Mouse (Mus musculus) gastrocnemius, postnatal 4 days (tissue): ENCODE data around the gene Prdx6. TPM values are rescaled to one million over a fixed set of nuclear protein-coding genes. Genes with fewer than 3 reads are reported as not detected.

Experiments used
- total RNA-seq, 2 experiments: library from RNA; stranded (reverse); gene quantifications; 2 replicates each; pipeline ENCODE4 v1.2.3; 2021

Prdx6 gene
- total RNA-seq, 2 experiments from 2014 or later = 75.6 to 81.5 TPM

Other genes starting within 250 kb of the Prdx6 start
- gene Zbtb37, start 216.4 kb downstream of the Prdx6 start, total RNA-seq = 10 to 100 TPM; 14.2 to 15.6 TPM
- gene Dars2, start 180.6 kb downstream of the Prdx6 start, total RNA-seq = 10 to 100 TPM; 13.9 to 15.3 TPM
- gene Cenpl, start 180.5 kb downstream of the Prdx6 start, total RNA-seq = 1 to 10 TPM; 4.9 to 5.2 TPM
- 10 to 100 TPM; 15.4 to 18.9 TPM for gene Klhl20, start 119.7 kb downstream of the Prdx6 start, total RNA-seq
- gene Ankrd45, start 108.5 kb downstream of the Prdx6 start, total RNA-seq = not detected
- not detected for gene Tex50, start 91.9 kb downstream of the Prdx6 start, total RNA-seq
- gene Tnfsf4, start 144.2 kb upstream of the Prdx6 start, total RNA-seq = not detected
- gene Tnfsf18, start 243.4 kb upstream of the Prdx6 start, total RNA-seq = not detected